Mouse (Mus musculus) ES-E14 (cell line): ENCODE data around the gene Nrxn3. TPM values are rescaled to one million over a fixed set of nuclear protein-coding genes. Genes with fewer than 3 reads are reported as not detected.

Experiments used
- DNase-seq: peaks from one replicate; pipeline ENCODE4 v3.0.0-alpha.2; 2013; ENCODE audit warnings: low read depth, low spot score
- H3K27ac ChIP-seq: 2 replicates; pipeline ENCODE4 v1.5.1; 2012; ENCODE audit warnings: low read depth, mild to moderate bottlenecking, low read length, moderate library complexity, mixed read lengths; ENCODE audit not compliant: poor library complexity, insufficient read depth, severe bottlenecking
- H3K36me3 ChIP-seq: 2 replicates; pipeline ENCODE4 v1.6.1; 2012; ENCODE audit warnings: mild to moderate bottlenecking, low read length, moderate library complexity, mixed read lengths; ENCODE audit not compliant: control insufficient read depth, poor library complexity, insufficient read depth, severe bottlenecking
- H3K4me1 ChIP-seq, 2 experiments: fragments of 150-350 bp in 1 of 2; sonication (generic) in 1 of 2; 2 replicates each; pipeline ENCODE4 v1.6.1; 2012; ENCODE audit warnings: low read length in 2 of 2, mild to moderate bottlenecking in 1 of 2, mixed read lengths in 1 of 2; ENCODE audit not compliant: control insufficient read depth in 2 of 2, insufficient read depth in 2 of 2, poor library complexity in 1 of 2
- H3K4me3 ChIP-seq, 2 experiments: fragments of 150-350 bp in 1 of 2; sonication (generic) in 1 of 2; 2 replicates each; pipeline ENCODE4 v1.5.1; 2012; ENCODE audit warnings: low read length in 2 of 2, low read depth in 1 of 2, mild to moderate bottlenecking in 1 of 2, mixed read lengths in 1 of 2; ENCODE audit not compliant: insufficient read depth in 1 of 2, poor library complexity in 1 of 2, severe bottlenecking in 1 of 2
- H3K9ac ChIP-seq: 2 replicates; pipeline ENCODE4 v1.6.1; 2012; ENCODE audit warnings: low read depth, mild to moderate bottlenecking, low read length, mixed read lengths; ENCODE audit not compliant: poor library complexity, insufficient read depth, severe bottlenecking
- H3K9me3 ChIP-seq: fragments of 150-350 bp; sonication (generic); 2 replicates; pipeline ENCODE4 v1.6.1; 2012; ENCODE audit warnings: low read depth, mild to moderate bottlenecking, low read length; ENCODE audit not compliant: control insufficient read depth, insufficient read depth
- CHD2 ChIP-seq: IDR thresholded peaks from 2 replicates; pipeline ENCODE4 v1.6.1; 2014; ENCODE audit warnings: mild to moderate bottlenecking, low read depth, low read length, inconsistent platforms
- HCFC1 ChIP-seq: IDR thresholded peaks from 2 replicates; pipeline ENCODE4 v1.6.1; 2012; ENCODE audit warnings: low read length, inconsistent platforms, borderline replicate concordance; ENCODE audit not compliant: insufficient read depth
- MAFK ChIP-seq: IDR thresholded peaks from 2 replicates; pipeline ENCODE4 v1.6.1; 2014; ENCODE audit warnings: mild to moderate bottlenecking, low read depth, low read length, inconsistent platforms; ENCODE audit not compliant: insufficient read depth
- ZC3H11A ChIP-seq: IDR thresholded peaks from 2 replicates; pipeline ENCODE4 v1.6.1; 2012; ENCODE audit warnings: low read depth, mild to moderate bottlenecking, inconsistent platforms, low read length, borderline replicate concordance
- ZNF384 ChIP-seq: IDR thresholded peaks from 2 replicates; pipeline ENCODE4 v1.6.1; 2012; ENCODE audit warnings: low read depth, low read length, inconsistent platforms
- in situ Hi-C, 2 experiments: fragments of 600-800 bp; cut with MboI; formaldehyde crosslinking; loops; one replicate each; pipeline ENCODE4 v1.15.1; 2025; ENCODE audit warnings: low sequenced_read_pairs in 2 of 2, inconsistent platforms in 1 of 2; ENCODE audit not compliant: unreplicated experiment in 2 of 2
- total RNA-seq: library from RNA; depleted of rRNA; stranded (reverse); fragments of 300-350 nt; gene quantifications from 2 replicates; pipeline ENCODE4 v1.2.3, GENCODE M21; 2012

The Nrxn3 gene
- total RNA-seq, 1 experiment, result 0.13 TPM

DNA sequence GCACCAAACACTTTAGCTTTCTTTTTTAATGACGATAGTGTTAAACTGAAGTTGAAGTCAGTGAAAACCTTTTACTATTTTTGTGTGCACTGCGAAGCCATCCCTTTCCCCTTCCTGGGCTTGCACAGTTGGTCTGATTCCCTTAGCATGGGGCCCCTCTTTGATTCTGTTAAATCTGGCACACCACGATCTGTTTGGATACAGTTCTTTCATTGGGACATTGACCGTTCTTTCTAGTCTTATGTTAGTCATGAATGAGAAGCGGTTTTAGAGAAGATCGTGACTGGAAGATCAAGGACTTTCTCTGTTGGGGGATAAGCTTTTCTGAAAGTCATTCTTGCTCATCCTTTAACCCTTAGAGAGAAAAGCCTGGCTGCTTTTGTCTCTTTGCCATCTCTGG, 118.7 kb downstream of the Nrxn3 start:
- no peak overlapping the region for H3K4me3 ChIP-seq
- H3K9ac ChIP-seq, result no peak overlapping the region
- no peaks in the 10 kb centered on the region for H3K9me3 ChIP-seq
- H3K36me3 ChIP-seq, result no peaks in the 10 kb centered on the region
- no peaks in the 10 kb centered on the region for H3K4me1 ChIP-seq
- TF ChIP-seq HCFC1, result no peak
- no peak for TF ChIP-seq MAFK
- TF ChIP-seq ZNF384, result no peak
- no peak for TF ChIP-seq CHD2
- no peak for TF ChIP-seq ZC3H11A
- no peak for DNase-seq
- no peak overlapping the region for H3K27ac ChIP-seq
- in situ Hi-C loops, result no loop called here

DNA sequence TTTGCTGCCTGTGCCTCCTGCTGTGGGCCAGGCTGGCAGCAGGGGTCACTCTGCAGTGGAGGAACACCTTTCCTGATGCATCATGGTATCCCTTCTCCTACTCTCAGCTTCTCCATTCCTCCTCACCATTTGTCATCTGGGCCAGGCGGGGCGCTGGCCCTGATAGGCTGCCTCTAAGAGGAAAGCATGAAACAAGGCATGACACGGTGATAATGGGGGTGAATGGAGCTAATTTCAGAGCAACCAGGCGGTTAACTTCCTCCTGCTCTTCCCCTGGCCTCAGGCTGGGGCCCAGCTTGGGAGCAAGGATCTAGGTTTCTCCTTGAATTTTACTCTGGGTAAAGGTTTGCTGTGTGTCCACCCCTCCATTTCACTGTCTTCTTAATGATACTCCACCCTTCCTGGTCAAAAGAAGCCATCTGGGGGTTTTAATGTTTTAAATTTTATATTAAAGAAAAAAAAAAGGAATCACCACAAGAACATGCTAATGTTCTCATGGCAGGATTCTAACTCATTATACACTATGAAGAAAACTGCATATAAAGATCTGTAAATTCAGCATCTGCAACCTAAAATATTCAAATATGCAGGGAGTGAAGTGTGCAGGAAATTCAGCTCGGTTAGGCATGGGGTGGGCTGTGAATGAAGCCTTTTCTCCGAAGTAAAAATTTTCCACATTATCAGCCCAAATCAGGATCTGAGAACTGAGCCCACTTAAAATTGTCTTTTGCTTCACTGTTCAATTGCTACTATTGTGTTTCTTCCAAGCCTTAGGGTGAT, 127.9 kb downstream of the Nrxn3 start:
- TF ChIP-seq CHD2 (no peak), MAFK (no peak), ZC3H11A (no peak), HCFC1 (no peak), ZNF384 (no peak)
- H3K27ac ChIP-seq, result no peak overlapping the region
- no peaks in the 10 kb centered on the region for H3K9me3 ChIP-seq
- DNase-seq, result no peak
- no peaks in the 10 kb centered on the region for H3K36me3 ChIP-seq
- in situ Hi-C loops, result no loop called here
- H3K9ac ChIP-seq, result no peak overlapping the region
- H3K4me1 ChIP-seq, result no peaks in the 10 kb centered on the region
- H3K4me3 ChIP-seq, result no peak overlapping the region

DNA sequence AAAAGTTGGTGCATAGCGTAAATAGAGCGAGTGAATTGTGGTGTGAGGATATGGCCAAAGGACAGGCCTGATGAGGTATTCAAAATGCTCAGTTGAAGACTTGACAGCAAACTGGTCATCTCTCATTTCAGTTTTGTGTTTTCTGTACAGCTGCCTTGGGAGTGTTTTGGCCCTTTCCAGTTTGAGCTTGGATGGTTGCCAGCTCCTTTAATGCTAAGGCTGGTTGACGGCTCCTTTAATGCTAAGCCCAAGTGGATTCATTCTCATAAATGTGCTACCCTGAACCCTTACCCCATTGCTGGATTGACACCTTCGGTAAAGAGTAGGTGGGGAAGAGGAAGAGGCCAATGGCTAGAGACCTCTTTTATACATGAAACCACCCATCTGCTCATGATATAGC, 131.4 kb downstream of the Nrxn3 start:
- H3K9ac ChIP-seq, result no peak overlapping the region
- H3K36me3 ChIP-seq, result no peaks in the 10 kb centered on the region
- H3K4me3 ChIP-seq, result no peak overlapping the region
- TF ChIP-seq CHD2, result no peak
- TF ChIP-seq ZNF384, result no peak
- in situ Hi-C loops, result no loop called here
- H3K4me1 ChIP-seq, result no peaks in the 10 kb centered on the region
- no peak for DNase-seq
- H3K27ac ChIP-seq, result no peak overlapping the region
- no peaks in the 10 kb centered on the region for H3K9me3 ChIP-seq

DNA sequence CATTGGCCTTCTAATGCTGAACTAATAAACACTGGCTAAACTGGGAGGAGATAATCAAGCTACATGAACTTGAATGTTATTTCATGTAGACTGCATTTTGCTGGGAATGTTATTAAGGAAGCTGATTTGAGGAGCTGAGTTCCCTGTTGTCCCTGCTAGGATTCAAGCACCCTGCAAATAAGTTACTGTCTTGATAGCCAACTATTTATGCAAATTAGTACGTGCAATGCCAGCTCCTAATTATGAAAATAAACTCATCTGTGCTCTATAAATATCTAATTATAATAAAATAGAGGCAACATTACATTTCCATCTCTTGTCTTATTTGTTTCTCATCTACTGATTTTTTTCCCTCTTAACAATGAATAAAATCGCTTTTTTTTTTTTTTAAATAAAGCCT, 135.0 kb downstream of the Nrxn3 start:
- Histone ChIP-seq H3K4me3 (no peak overlapping the region), H3K9ac (no peak overlapping the region), H3K4me1 (no peaks in the 10 kb centered on the region), H3K27ac (no peak overlapping the region), H3K36me3 (no peaks in the 10 kb centered on the region), H3K9me3 (no peaks in the 10 kb centered on the region)
- in situ Hi-C loops, result no loop called here
- DNase-seq, result no peak
- TF ChIP-seq CHD2, result no peak
- TF ChIP-seq ZC3H11A, result no peak
- TF ChIP-seq MAFK, result no peak
